Mouse (Mus musculus): ENCODE measurements around the gene Setd3. TPM values are rescaled to one million over a fixed set of nuclear protein-coding genes. Genes with fewer than 3 reads are reported as not detected.

Setd3 gene
- total RNA-seq, 2 experiments from 2014 or later, result 121 to 127 TPM

GRCm38 (mm10) chr12:108208726-108209438, 29.8 kb upstream of the Setd3 start:
- intact Hi-C loops (cut with DNase I), result loop anchor here (5.0 to 10.0 kb wide), 3 partner anchors 63 to 286 kb away; no protein-coding TSS in a partner anchor
- DNase-seq (ENCODE audit: extremely low spot score in 1 of 2, low spot score in 2 of 2), result peak; percentile 48 to 82

GRCm38 (mm10) chr12:108208216-108208615, 29.1 kb upstream of the Setd3 start:
- intact Hi-C loops (cut with DNase I), result loop anchor here (5.0 to 10.0 kb wide), 3 partner anchors 64 to 287 kb away; no protein-coding TSS in a partner anchor
- DNase-seq (ENCODE audit: extremely low spot score in 1 of 2, low spot score in 2 of 2), result peak in 1 of 2 experiments; percentile 45

- peak; percentile 61 to 82 for DNase-seq (ENCODE audit: extremely low spot score in 1 of 2, low spot score in 2 of 2)
- intact Hi-C loops (cut with DNase I), result loop anchor here (5.0 to 10.0 kb wide), 3 partner anchors 66 to 288 kb away; no protein-coding TSS in a partner anchor
These were observed 27.5 kb upstream of the Setd3 start for GRCm38 (mm10) chr12:108206641-108207040.

GRCm38 (mm10) chr12:108204978-108205377, 25.9 kb upstream of the Setd3 start:
- no peak for DNase-seq (ENCODE audit: extremely low spot score in 1 of 2, low spot score in 2 of 2)
- intact Hi-C loops (cut with DNase I), result loop anchor here (5.0 to 10.0 kb wide), 3 partner anchors 67 to 290 kb away; no protein-coding TSS in a partner anchor

- intact Hi-C loops (cut with DNase I), result loop anchor here (10.0 kb wide), 1 partner anchor 291 kb away; no protein-coding TSS in a partner anchor
- DNase-seq (ENCODE audit: extremely low spot score in 1 of 2, low spot score in 2 of 2), result no peak
These were observed 24.8 kb upstream of the Setd3 start for GRCm38 (mm10) chr12:108203895-108204294.

- intact Hi-C loops (cut with DNase I), result loop anchor here (10.0 kb wide), 1 partner anchor 295 kb away; no protein-coding TSS in a partner anchor
- DNase-seq (ENCODE audit: extremely low spot score in 1 of 2, low spot score in 2 of 2), result no peak
These were observed 21.0 kb upstream of the Setd3 start for GRCm38 (mm10) chr12:108200094-108200493.

GRCm38 (mm10) chr12:108198447-108198846, 19.3 kb upstream of the Setd3 start:
- no peak for DNase-seq (ENCODE audit: extremely low spot score in 1 of 2, low spot score in 2 of 2)

GRCm38 (mm10) chr12:108195761-108196160, 16.6 kb upstream of the Setd3 start:
- intact Hi-C loops (cut with DNase I), result no loop called here
- no peak for DNase-seq (ENCODE audit: extremely low spot score in 1 of 2, low spot score in 2 of 2)

More at GRCm38 (mm10) chr12:108198447-108198846, 19.3 kb upstream of the Setd3 start:
- intact Hi-C loops (cut with DNase I), result no loop called here

- intact Hi-C loops (cut with DNase I), result no loop called here
- no peak for DNase-seq (ENCODE audit: extremely low spot score in 1 of 2, low spot score in 2 of 2)
These were observed 14.8 kb upstream of the Setd3 start for GRCm38 (mm10) chr12:108193878-108194277.

GRCm38 (mm10) chr12:108187541-108188091, 8.5 kb upstream of the Setd3 start:
- DNase-seq (ENCODE audit: extremely low spot score in 1 of 2, low spot score in 2 of 2), result no peak
- intact Hi-C loops (cut with DNase I), result no loop called here

GRCm38 (mm10) chr12:108181716-108182115, 2.6 kb upstream of the Setd3 start:
- no peak for DNase-seq (ENCODE audit: extremely low spot score in 1 of 2, low spot score in 2 of 2)
- intact Hi-C loops (cut with DNase I), result no loop called here

GRCm38 (mm10) chr12:108179321-108180266, 480 bp upstream of the Setd3 start, which contains the start of gene Ccnk:
Ccnk (plus strand) TSS chr12:108179579.
- DNase-seq (ENCODE audit: extremely low spot score in 1 of 2, low spot score in 2 of 2), result peak; percentile 100
- intact Hi-C loops (cut with DNase I), result no loop called here

- DNase-seq (ENCODE audit: extremely low spot score in 1 of 2, low spot score in 2 of 2), result peak; percentile 43 to 80
- intact Hi-C loops (cut with DNase I), result no loop called here
These were observed 526 bp downstream of the Setd3 start for GRCm38 (mm10) chr12:108178331-108179245.

GRCm38 (mm10) chr12:108176366-108176765, 2.7 kb downstream of the Setd3 start:
- DNase-seq (ENCODE audit: extremely low spot score in 1 of 2, low spot score in 2 of 2), result no peak
- intact Hi-C loops (cut with DNase I), result no loop called here

GRCm38 (mm10) chr12:108174606-108175505, 4.3 kb downstream of the Setd3 start:
- no peak for DNase-seq (ENCODE audit: extremely low spot score in 1 of 2, low spot score in 2 of 2)
- intact Hi-C loops (cut with DNase I), result no loop called here

GRCm38 (mm10) chr12:108172639-108173038, 6.5 kb downstream of the Setd3 start:
- intact Hi-C loops (cut with DNase I), result no loop called here
- no peak for DNase-seq (ENCODE audit: extremely low spot score in 1 of 2, low spot score in 2 of 2)

- intact Hi-C loops (cut with DNase I), result no loop called here
- DNase-seq (ENCODE audit: extremely low spot score in 1 of 2, low spot score in 2 of 2), result no peak
These were observed 7.8 kb downstream of the Setd3 start for GRCm38 (mm10) chr12:108171336-108171735.

Measured in left cerebral cortex, postnatal 10 days (tissue).